Mouse (Mus musculus) kidney, adult 9 months (tissue): ENCODE measurements at regions not wholly inside any gene's neighbourhood (a gene's known extent, or its start where the extent isn't known, plus 50 kb on each side); places are given as distances from the start of the nearest gene placed in this dataset.

Source experiments
- DNase-seq: peaks from one replicate; pipeline ENCODE4 v3.0.0; 2022

GRCm38 (mm10) chr3:101691937-101692604 lies 87.6 kb upstream of the Atp1a1 start:
- DNase-seq = no peak

GRCm38 (mm10) chr3:101690779-101691178 lies 86.3 kb upstream of the Atp1a1 start:
- DNase-seq = no peak

GRCm38 (mm10) chr3:101690222-101690621 lies 85.7 kb upstream of the Atp1a1 start:
- no peak for DNase-seq

- DNase-seq = no peak
These were observed 80.7 kb upstream of the Atp1a1 start for GRCm38 (mm10) chr3:101685203-101685602.

GRCm38 (mm10) chr3:101672943-101673342 lies 68.5 kb upstream of the Atp1a1 start:
- DNase-seq = peak; percentile 60

GRCm38 (mm10) chr3:101670561-101671001 lies 66.1 kb upstream of the Atp1a1 start:
- peak; percentile 94 for DNase-seq

- DNase-seq = peak; percentile 17
These were observed 65.3 kb upstream of the Atp1a1 start for GRCm38 (mm10) chr3:101669743-101670142.

- DNase-seq = no peak
These were observed 63.4 kb upstream of the Atp1a1 start for GRCm38 (mm10) chr3:101667767-101668387.

- DNase-seq = peak; percentile 77
These were observed 62.7 kb upstream of the Atp1a1 start for GRCm38 (mm10) chr3:101667186-101667585.

GRCm38 (mm10) chr3:101666583-101666982 lies 62.1 kb upstream of the Atp1a1 start:
- DNase-seq = no peak

GRCm38 (mm10) chr3:101661184-101661992 lies 56.9 kb upstream of the Atp1a1 start:
- peak; percentile 33 for DNase-seq

GRCm38 (mm10) chr3:101660635-101661034 lies 56.2 kb upstream of the Atp1a1 start:
- DNase-seq = no peak

- DNase-seq = no peak
These were observed 55.7 kb upstream of the Atp1a1 start for GRCm38 (mm10) chr3:101660176-101660575.

- no peak for DNase-seq
These were observed 53.5 kb upstream of the Atp1a1 start for GRCm38 (mm10) chr3:101657979-101658378.

GRCm38 (mm10) chr3:101654720-101655119 lies 50.2 kb upstream of the Atp1a1 start:
- DNase-seq = peak; percentile 22
